Mouse (Mus musculus): ENCODE data around the gene Mcts1. TPM values are rescaled to one million over a fixed set of nuclear protein-coding genes. Genes with fewer than 3 reads are reported as not detected.

Mcts1 gene
- total RNA-seq, 4 experiments from 2014 or later, result 78.7 to 94.2 (median 87.2) TPM

DNA sequence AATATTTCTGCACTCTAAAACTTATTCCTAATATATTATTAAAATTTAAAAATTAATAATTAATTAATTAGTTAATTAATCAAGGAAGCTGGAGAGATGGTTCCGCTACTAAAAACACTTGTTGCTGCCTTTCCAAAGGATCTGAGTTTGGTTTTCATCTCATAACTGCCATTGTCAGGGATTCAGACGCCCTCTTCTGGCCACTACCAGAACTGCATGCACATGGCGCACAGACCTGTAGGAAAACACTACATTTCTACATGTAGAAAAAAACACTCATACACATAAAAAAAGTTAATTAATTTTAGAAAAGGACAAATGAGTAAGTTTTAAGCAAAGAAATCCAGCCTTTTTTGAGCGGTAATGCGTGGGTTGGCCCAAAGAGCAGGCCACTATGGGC is 54.3 kb downstream of the Mcts1 start:
- no peak for DNase-seq (ENCODE audit: low spot score in 2 of 2)

DNA sequence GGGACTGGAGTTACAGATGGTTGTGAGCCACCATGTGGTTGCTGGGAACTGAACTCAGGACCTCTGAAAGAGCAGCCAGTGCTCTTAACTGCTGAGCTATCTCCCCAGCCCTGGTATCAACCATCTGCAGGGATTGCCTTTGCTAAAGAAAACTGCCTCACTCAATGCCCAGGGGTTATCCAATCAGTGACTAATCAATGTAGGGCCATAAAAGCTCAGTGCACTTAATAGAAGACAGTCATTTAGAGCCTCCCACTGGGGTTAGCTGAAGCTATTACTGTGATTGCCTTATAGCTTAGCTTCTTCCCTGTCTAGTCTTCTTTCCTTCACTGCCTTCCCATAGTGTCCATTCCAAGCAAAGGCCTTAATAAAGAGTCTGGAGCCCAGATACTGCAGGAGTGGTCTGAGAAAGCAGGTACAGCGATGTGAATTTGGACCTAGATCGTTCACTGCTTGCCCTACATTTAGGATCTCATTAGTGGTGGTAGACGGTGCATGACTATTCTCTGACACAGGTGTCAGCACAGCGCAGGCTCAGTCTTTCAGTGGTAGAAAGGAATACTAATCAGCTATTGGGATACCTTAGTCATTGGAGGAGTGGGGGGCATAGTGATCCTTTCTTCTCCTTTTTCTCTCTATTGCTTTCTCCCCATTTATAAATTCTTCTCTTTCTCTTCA is 56.0 kb downstream of the Mcts1 start:
- no peak for DNase-seq (ENCODE audit: low spot score in 2 of 2)

Other genes starting within 250 kb of the Mcts1 start
- 100 to 1,000 TPM in 2 of 4 experiments, 10 to 100 TPM in 2; 84.7 to 126 (median 103) TPM for gene Lamp2, start 144.1 kb upstream of the Mcts1 start, total RNA-seq (2022)
- gene Cul4b, start 24.4 kb upstream of the Mcts1 start, total RNA-seq (2022), result 10 to 100 TPM; 31.2 to 36.7 (median 34.2) TPM
- 10 to 100 TPM; 21.4 to 32.3 (median 26.1) TPM for gene C1galt1c1, start 34.5 kb downstream of the Mcts1 start, total RNA-seq (2022)
- gene 6030498E09Rik, start 172.1 kb downstream of the Mcts1 start, total RNA-seq (2022), result under 1 TPM in 1 of 4 experiments, not detected in 3; 0.37 TPM